Mouse (Mus musculus): ENCODE results near the gene Grin3b. TPM values are rescaled to one million over a fixed set of nuclear protein-coding genes. Genes with fewer than 3 reads are reported as not detected.

Gene Grin3b
- polyA plus RNA-seq, 1 experiment from 2014 or later = 0.32 TPM

DNA sequence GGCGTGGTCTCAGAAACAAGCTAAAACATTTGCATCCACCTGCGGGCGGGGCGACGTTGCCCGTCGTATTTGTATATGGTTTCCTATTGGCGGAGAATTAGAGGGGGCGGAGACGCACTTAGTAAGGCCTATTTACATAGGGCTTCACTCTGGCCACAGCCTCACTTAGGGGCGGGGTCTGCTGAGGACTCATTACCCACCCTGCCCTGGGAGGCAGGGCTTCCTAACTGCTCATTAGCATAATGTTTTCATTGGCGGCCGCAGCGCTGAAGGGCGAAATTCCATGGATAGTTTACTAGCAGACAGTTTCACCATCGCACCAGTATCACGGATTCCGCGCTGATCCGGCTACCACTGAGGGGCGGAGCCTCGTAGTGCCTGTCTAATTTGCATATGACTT is 14.4 kb downstream of the Grin3b start:
- no peaks in the 10 kb centered on the region for H3K27me3 ChIP-seq (replicated peaks; ENCODE audit: insufficient read depth, low read length)
- H3K27ac ChIP-seq (ENCODE audit: low read length) = peak overlapping the region; percentile 99
- no peaks in the 10 kb centered on the region for H3K36me3 ChIP-seq (ENCODE audit: insufficient read depth, low read length)
- peak overlapping the region; percentile 62 for H3K9ac ChIP-seq (replicated peaks; ENCODE audit: low read depth)
- peak overlapping the region; percentile 78 for H3K4me2 ChIP-seq (replicated peaks; ENCODE audit: low read depth, low read length)
- WGBS = under 1% methylated on average over 22 of the region's 22 CpGs
- H3K4me3 ChIP-seq (ENCODE audit: low read depth, low read length) = peak overlapping the region; percentile 73
- DNase-seq (ENCODE audit: low spot score) = peak; percentile 100
- peak; percentile 87 for ATAC-seq
- H3K9me3 ChIP-seq (ENCODE audit: low read length) = no peaks in the 10 kb centered on the region
- H3K4me1 ChIP-seq (ENCODE audit: insufficient read depth, low read depth, low read length) = peaks cover 25% of the 10 kb centered on the region
- TF ChIP-seq EP300 (IDR thresholded peaks at IDR 0.05) (no peak; the same call in 1 of the 2 replicates), CTCF (IDR thresholded peaks at IDR 0.05) (no peak)

DNA sequence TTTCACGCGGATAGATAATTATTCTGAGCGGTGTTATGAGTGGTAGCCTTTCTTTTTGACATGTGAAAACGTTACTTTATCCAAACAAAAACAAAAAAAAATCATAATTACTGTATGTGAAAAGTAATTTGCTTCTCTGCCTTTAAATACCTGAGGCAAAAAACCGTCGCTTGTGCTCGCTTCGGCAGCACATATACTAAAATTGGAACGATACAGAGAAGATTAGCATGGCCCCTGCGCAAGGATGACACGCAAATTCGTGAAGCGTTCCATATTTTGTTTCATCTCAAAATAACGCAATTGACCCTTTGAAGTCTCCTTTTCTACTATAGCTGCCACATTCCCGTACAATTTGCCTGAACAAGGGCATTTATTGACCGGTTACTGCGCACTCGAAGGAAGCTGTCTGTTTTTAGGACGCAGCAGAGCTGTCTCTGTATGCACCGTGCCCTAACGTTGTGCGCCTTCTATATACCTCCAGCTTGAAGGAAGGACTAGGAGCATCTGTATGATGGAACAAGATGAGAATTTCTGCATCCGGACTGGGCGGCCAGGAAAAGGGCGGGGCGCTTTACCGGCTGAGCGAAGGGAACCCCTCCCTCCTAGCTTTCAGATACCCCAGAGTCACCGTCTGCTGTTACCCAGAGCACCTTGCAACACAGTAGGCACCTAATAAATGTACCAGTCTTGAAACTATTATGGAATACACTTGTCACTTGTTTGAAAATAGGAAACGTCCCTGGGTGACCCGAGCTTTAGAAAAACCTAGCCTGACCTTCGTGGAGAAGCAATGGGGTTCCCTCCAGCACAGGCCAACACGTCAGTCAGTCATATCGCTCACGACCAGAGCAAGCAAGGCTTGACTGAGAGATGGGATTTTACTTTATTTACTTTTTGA is 15.1 kb downstream of the Grin3b start:
- no peak for TF ChIP-seq CTCF (IDR thresholded peaks at IDR 0.05)
- peak; percentile 41; the same call in 1 of the 2 replicates for TF ChIP-seq EP300 (IDR thresholded peaks at IDR 0.05)
- peak overlapping the region; percentile 73 for H3K4me3 ChIP-seq (ENCODE audit: low read depth, low read length)
- no peaks in the 10 kb centered on the region for H3K9me3 ChIP-seq (ENCODE audit: low read length)
- 2% methylated on average over 35 of the region's 35 CpGs for WGBS
- H3K9ac ChIP-seq (replicated peaks; ENCODE audit: low read depth) = peak overlapping the region; percentile 62
- no peaks in the 10 kb centered on the region for H3K27me3 ChIP-seq (replicated peaks; ENCODE audit: insufficient read depth, low read length)
- DNase-seq (ENCODE audit: low spot score) (peak; percentile 88), ATAC-seq (no peak)
- peak overlapping the region; percentile 78 for H3K4me2 ChIP-seq (replicated peaks; ENCODE audit: low read depth, low read length)
- H3K4me1 ChIP-seq (ENCODE audit: insufficient read depth, low read depth, low read length) = peaks cover 25% of the 10 kb centered on the region
- H3K27ac ChIP-seq (ENCODE audit: low read length) = peak overlapping the region; percentile 99
- H3K36me3 ChIP-seq (ENCODE audit: insufficient read depth, low read length) = no peaks in the 10 kb centered on the region

DNA sequence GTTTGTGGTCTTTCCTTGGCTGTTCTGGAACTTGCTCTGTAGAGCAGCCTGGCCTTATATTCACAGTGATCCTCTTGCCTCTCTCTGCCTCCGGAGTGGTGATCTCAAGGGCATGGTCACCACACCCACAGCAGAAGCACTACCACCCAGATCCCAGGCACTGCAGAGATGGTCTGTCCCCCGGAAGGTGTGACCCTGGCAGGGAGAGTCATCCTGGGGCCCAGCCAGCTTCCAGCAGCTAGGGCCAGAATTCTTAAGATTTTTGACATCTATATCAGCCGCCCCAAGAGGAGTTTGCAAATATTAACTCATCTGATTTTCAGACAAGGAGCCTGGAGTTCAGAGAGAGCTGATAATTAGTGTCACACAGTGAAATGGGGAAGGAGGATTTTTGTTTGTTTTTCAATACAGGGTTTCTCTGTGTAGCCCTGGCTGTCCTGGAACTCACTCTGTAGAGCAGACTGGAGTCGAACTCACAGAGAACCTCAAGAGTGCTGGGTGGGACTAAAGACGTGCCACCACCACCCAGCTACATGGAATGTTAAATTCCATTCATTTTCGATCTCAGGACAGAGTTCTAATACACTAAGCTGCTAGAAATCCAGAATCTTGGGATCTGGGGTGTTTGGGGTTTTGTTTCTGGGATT is 15.8 kb downstream of the Grin3b start:
- Histone ChIP-seq H3K4me1 (ENCODE audit: insufficient read depth, low read depth, low read length) (peaks cover 32% of the 10 kb centered on the region), H3K4me2 (replicated peaks; ENCODE audit: low read depth, low read length) (peak overlapping the region; percentile 78), H3K36me3 (ENCODE audit: insufficient read depth, low read length) (0 out of 2 replicates have a peak, but pooled peaks cover 4% of the 10 kb centered on the region), H3K27me3 (replicated peaks; ENCODE audit: insufficient read depth, low read length) (no peaks in the 10 kb centered on the region), H3K4me3 (ENCODE audit: low read depth, low read length) (0 out of 2 replicates have a peak overlapping the region, but pooled peaks have one; percentile 73), H3K9me3 (ENCODE audit: low read length) (no peaks in the 10 kb centered on the region), H3K9ac (replicated peaks; ENCODE audit: low read depth) (peak overlapping the region; percentile 62; the same call in 1 of the 2 replicates), H3K27ac (ENCODE audit: low read length) (peak overlapping the region; percentile 99)
- no peak for TF ChIP-seq CTCF (IDR thresholded peaks at IDR 0.05)
- TF ChIP-seq EP300 (IDR thresholded peaks at IDR 0.05) = peak; percentile 58; the same call in 1 of the 2 replicates
- DNase-seq (ENCODE audit: low spot score) = peak; percentile 87
- ATAC-seq = peak; percentile 5
- 12% methylated on average over 6 of the region's 6 CpGs for WGBS

DNA sequence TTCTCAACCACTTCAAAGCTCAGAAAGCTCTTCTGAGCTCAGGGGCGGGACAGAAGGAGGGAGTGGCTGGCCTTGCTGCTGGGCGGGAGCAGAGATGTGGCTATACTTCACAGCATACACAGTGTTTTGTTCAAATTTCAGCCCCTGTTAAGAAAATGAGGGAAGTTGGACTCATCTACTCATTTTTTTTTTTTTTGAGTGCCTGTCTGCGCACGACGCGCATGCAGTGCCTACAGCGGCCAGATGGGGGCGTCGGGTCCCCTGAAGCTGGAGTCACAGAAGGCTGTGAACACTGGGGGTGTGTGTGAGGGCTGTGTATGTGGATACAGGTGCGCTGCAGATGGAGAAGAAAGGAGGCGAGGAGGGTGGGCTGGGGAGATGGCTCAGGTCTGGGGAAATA is 16.4 kb downstream of the Grin3b start:
- peak; percentile 98 for DNase-seq (ENCODE audit: low spot score)
- Histone ChIP-seq H3K27ac (ENCODE audit: low read length) (peak overlapping the region; percentile 99), H3K4me1 (ENCODE audit: insufficient read depth, low read depth, low read length) (peaks cover 32% of the 10 kb centered on the region), H3K4me2 (replicated peaks; ENCODE audit: low read depth, low read length) (peak overlapping the region; percentile 82), H3K27me3 (replicated peaks; ENCODE audit: insufficient read depth, low read length) (no peaks in the 10 kb centered on the region), H3K36me3 (ENCODE audit: insufficient read depth, low read length) (peaks cover 10% of the 10 kb centered on the region; the same call in 1 of the 2 replicates), H3K4me3 (ENCODE audit: low read depth, low read length) (0 out of 2 replicates have a peak overlapping the region, but pooled peaks have one; percentile 82), H3K9ac (replicated peaks; ENCODE audit: low read depth) (0 out of 2 replicates have a peak overlapping the region, but pooled peaks have one; percentile 0), H3K9me3 (ENCODE audit: low read length) (no peaks in the 10 kb centered on the region)
- peak; percentile 32 for ATAC-seq
- WGBS = 2% methylated on average over 11 of the region's 11 CpGs
- TF ChIP-seq CTCF (IDR thresholded peaks at IDR 0.05) (peak; percentile 95), EP300 (IDR thresholded peaks at IDR 0.05) (peak; percentile 80)

DNA sequence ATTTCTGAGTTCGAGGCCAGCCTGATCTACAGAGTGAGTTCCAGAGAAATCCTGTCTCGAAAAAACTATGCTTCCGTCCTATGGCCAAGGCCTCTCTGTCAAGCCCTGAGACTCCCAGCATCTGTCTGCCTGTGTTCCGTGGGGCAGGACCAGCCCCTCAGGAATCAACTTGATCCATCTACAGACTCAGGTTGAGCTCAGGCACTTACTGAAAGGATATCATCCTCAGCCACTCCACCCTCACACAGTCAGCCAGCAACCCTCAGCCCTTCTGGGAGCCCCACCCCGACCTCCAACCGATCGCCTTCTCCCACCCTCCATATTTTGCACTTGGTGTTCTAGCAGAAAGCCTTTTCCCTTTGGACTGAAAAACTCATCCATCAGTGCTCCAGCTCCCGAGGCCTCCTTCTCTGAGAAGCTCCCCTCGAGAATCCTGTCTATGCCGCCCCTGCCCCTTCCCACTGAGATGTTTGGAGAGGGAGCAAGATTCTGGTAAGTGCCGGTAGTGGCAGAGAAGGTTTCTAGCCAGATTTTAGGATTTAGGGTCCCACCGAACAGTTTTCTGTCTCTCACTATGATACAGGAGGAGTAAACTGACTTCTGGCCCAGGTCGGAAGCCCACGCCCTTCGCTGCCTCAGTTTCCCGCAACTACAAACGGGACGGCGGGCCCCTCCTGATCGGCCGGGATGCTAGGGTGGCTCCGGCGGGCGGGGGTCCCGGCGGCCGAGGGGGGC is 17.4 kb downstream of the Grin3b start:
- Histone ChIP-seq H3K4me1 (ENCODE audit: insufficient read depth, low read depth, low read length) (peaks cover 28% of the 10 kb centered on the region), H3K4me2 (replicated peaks; ENCODE audit: low read depth, low read length) (peak overlapping the region; percentile 82), H3K4me3 (ENCODE audit: low read depth, low read length) (peak overlapping the region; percentile 82), H3K27me3 (replicated peaks; ENCODE audit: insufficient read depth, low read length) (no peaks in the 10 kb centered on the region), H3K27ac (ENCODE audit: low read length) (peak overlapping the region; percentile 99), H3K36me3 (ENCODE audit: insufficient read depth, low read length) (peaks cover 20% of the 10 kb centered on the region), H3K9ac (replicated peaks; ENCODE audit: low read depth) (peak overlapping the region; percentile 95), H3K9me3 (ENCODE audit: low read length) (no peaks in the 10 kb centered on the region)
- 7% methylated on average over 27 of the region's 27 CpGs for WGBS
- no peak for ATAC-seq
- TF ChIP-seq EP300 (IDR thresholded peaks at IDR 0.05) (no peak), CTCF (IDR thresholded peaks at IDR 0.05) (no peak)
- DNase-seq (ENCODE audit: low spot score) = peak; percentile 36

Data from lung, postnatal 0 days (tissue).